Mouse (Mus musculus): ENCODE measurements around the gene Kif21b. TPM values are rescaled to one million over a fixed set of nuclear protein-coding genes. Genes with fewer than 3 reads are reported as not detected.

Gene Kif21b
- polyA plus RNA-seq, 1 experiment: 224 TPM

GRCm38 (mm10) chr1:136118875-136119274 is 12.3 kb upstream of the Kif21b start:
- Histone ChIP-seq H3K36me3 (ENCODE audit: control insufficient read depth, insufficient read depth, low read length) (no peaks in the 10 kb centered on the region), H3K27me3 (ENCODE audit: control insufficient read depth, insufficient read depth, low read length) (no peaks in the 10 kb centered on the region; the same call in 1 of the 2 replicates), H3K27ac (ENCODE audit: control insufficient read depth, insufficient read depth, low read length) (no peak overlapping the region), H3K4me1 (replicated peaks; ENCODE audit: control insufficient read depth, insufficient read depth, low read length) (peaks cover 30% of the 10 kb centered on the region), H3K4me3 (ENCODE audit: control insufficient read depth, insufficient read depth, low read length) (no peak overlapping the region)
- 0 out of 2 replicates have a peak, but pooled peaks have one; percentile 5 for TF ChIP-seq POLR2A (IDR thresholded peaks at IDR 0.05; ENCODE audit: control insufficient read depth, extremely low read depth, insufficient read depth, low read length, poor library complexity)
- TF ChIP-seq CTCF (IDR thresholded peaks at IDR 0.05; ENCODE audit: borderline replicate concordance, control insufficient read depth, extremely low read depth, insufficient read depth, low read length, poor library complexity): no peak
- WGBS: 5% methylated on average over 8 of the region's 8 CpGs
- DNase-seq: peak; percentile 61

GRCm38 (mm10) chr1:136119571-136120262 is 11.5 kb upstream of the Kif21b start:
- no peaks in the 10 kb centered on the region for H3K36me3 ChIP-seq (ENCODE audit: control insufficient read depth, insufficient read depth, low read length)
- H3K27ac ChIP-seq (ENCODE audit: control insufficient read depth, insufficient read depth, low read length): no peak overlapping the region
- 62% methylated on average over 7 of the region's 7 CpGs for WGBS
- H3K4me1 ChIP-seq (replicated peaks; ENCODE audit: control insufficient read depth, insufficient read depth, low read length): peaks cover 30% of the 10 kb centered on the region
- H3K27me3 ChIP-seq (ENCODE audit: control insufficient read depth, insufficient read depth, low read length): no peaks in the 10 kb centered on the region; the same call in 1 of the 2 replicates
- no peak overlapping the region for H3K4me3 ChIP-seq (ENCODE audit: control insufficient read depth, insufficient read depth, low read length)
- no peak for DNase-seq
- no peak for TF ChIP-seq CTCF (IDR thresholded peaks at IDR 0.05; ENCODE audit: borderline replicate concordance, control insufficient read depth, extremely low read depth, insufficient read depth, low read length, poor library complexity)
- TF ChIP-seq POLR2A (IDR thresholded peaks at IDR 0.05; ENCODE audit: control insufficient read depth, extremely low read depth, insufficient read depth, low read length, poor library complexity): no peak

GRCm38 (mm10) chr1:136120263-136120603 is 11.0 kb upstream of the Kif21b start:
- H3K27me3 ChIP-seq (ENCODE audit: control insufficient read depth, insufficient read depth, low read length): no peaks in the 10 kb centered on the region; the same call in 1 of the 2 replicates

GRCm38 (mm10) chr1:136120785-136121184 is 10.4 kb upstream of the Kif21b start:
- no peaks in the 10 kb centered on the region; the same call in 1 of the 2 replicates for H3K27me3 ChIP-seq (ENCODE audit: control insufficient read depth, insufficient read depth, low read length)
- H3K36me3 ChIP-seq (ENCODE audit: control insufficient read depth, insufficient read depth, low read length): no peaks in the 10 kb centered on the region
- H3K27ac ChIP-seq (ENCODE audit: control insufficient read depth, insufficient read depth, low read length): no peak overlapping the region
- H3K4me1 ChIP-seq (replicated peaks; ENCODE audit: control insufficient read depth, insufficient read depth, low read length): peaks cover 30% of the 10 kb centered on the region
- H3K4me3 ChIP-seq (ENCODE audit: control insufficient read depth, insufficient read depth, low read length): no peak overlapping the region
- TF ChIP-seq POLR2A (IDR thresholded peaks at IDR 0.05; ENCODE audit: control insufficient read depth, extremely low read depth, insufficient read depth, low read length, poor library complexity) (no peak), CTCF (IDR thresholded peaks at IDR 0.05; ENCODE audit: borderline replicate concordance, control insufficient read depth, extremely low read depth, insufficient read depth, low read length, poor library complexity) (no peak)
- DNase-seq: no peak
- 92% methylated on average over 6 of the region's 6 CpGs for WGBS

More at GRCm38 (mm10) chr1:136120263-136120603, 11.0 kb upstream of the Kif21b start:
- WGBS: 89% methylated on average over 1 of the region's 1 CpGs
- Histone ChIP-seq H3K4me1 (replicated peaks; ENCODE audit: control insufficient read depth, insufficient read depth, low read length) (peaks cover 30% of the 10 kb centered on the region), H3K36me3 (ENCODE audit: control insufficient read depth, insufficient read depth, low read length) (no peaks in the 10 kb centered on the region), H3K4me3 (ENCODE audit: control insufficient read depth, insufficient read depth, low read length) (no peak overlapping the region), H3K27ac (ENCODE audit: control insufficient read depth, insufficient read depth, low read length) (no peak overlapping the region)
- no peak for DNase-seq
- no peak for TF ChIP-seq POLR2A (IDR thresholded peaks at IDR 0.05; ENCODE audit: control insufficient read depth, extremely low read depth, insufficient read depth, low read length, poor library complexity)
- TF ChIP-seq CTCF (IDR thresholded peaks at IDR 0.05; ENCODE audit: borderline replicate concordance, control insufficient read depth, extremely low read depth, insufficient read depth, low read length, poor library complexity): no peak

- Histone ChIP-seq H3K27me3 (ENCODE audit: control insufficient read depth, insufficient read depth, low read length) (no peaks in the 10 kb centered on the region; the same call in 1 of the 2 replicates), H3K27ac (ENCODE audit: control insufficient read depth, insufficient read depth, low read length) (no peak overlapping the region), H3K36me3 (ENCODE audit: control insufficient read depth, insufficient read depth, low read length) (no peaks in the 10 kb centered on the region), H3K4me3 (ENCODE audit: control insufficient read depth, insufficient read depth, low read length) (no peak overlapping the region), H3K4me1 (replicated peaks; ENCODE audit: control insufficient read depth, insufficient read depth, low read length) (peaks cover 31% of the 10 kb centered on the region)
- 96% methylated on average over 8 of the region's 8 CpGs for WGBS
- no peak for DNase-seq
- TF ChIP-seq POLR2A (IDR thresholded peaks at IDR 0.05; ENCODE audit: control insufficient read depth, extremely low read depth, insufficient read depth, low read length, poor library complexity) (no peak), CTCF (IDR thresholded peaks at IDR 0.05; ENCODE audit: borderline replicate concordance, control insufficient read depth, extremely low read depth, insufficient read depth, low read length, poor library complexity) (no peak)
Measured at GRCm38 (mm10) chr1:136122030-136122429, 9.2 kb upstream of the Kif21b start.

GRCm38 (mm10) chr1:136126159-136126765 is 4.9 kb upstream of the Kif21b start:
- H3K4me1 ChIP-seq (replicated peaks; ENCODE audit: control insufficient read depth, insufficient read depth, low read length): peaks cover 36% of the 10 kb centered on the region
- H3K27ac ChIP-seq (ENCODE audit: control insufficient read depth, insufficient read depth, low read length): no peak overlapping the region
- H3K36me3 ChIP-seq (ENCODE audit: control insufficient read depth, insufficient read depth, low read length): no peaks in the 10 kb centered on the region
- H3K27me3 ChIP-seq (ENCODE audit: control insufficient read depth, insufficient read depth, low read length): no peaks in the 10 kb centered on the region
- no peak for DNase-seq
- WGBS: 77% methylated on average over 10 of the region's 10 CpGs
- no peak for TF ChIP-seq CTCF (IDR thresholded peaks at IDR 0.05; ENCODE audit: borderline replicate concordance, control insufficient read depth, extremely low read depth, insufficient read depth, low read length, poor library complexity)
- no peak for TF ChIP-seq POLR2A (IDR thresholded peaks at IDR 0.05; ENCODE audit: control insufficient read depth, extremely low read depth, insufficient read depth, low read length, poor library complexity)
- H3K4me3 ChIP-seq (ENCODE audit: control insufficient read depth, insufficient read depth, low read length): no peak overlapping the region

Measured in thymus, adult 2 months (tissue).